Mouse (Mus musculus) heart, postnatal 0 days (tissue): Measurements from ENCODE around the gene 4930469K13Rik. TPM values are rescaled to one million over a fixed set of nuclear protein-coding genes. Genes with fewer than 3 reads are reported as not detected.
A peak's percentile ranks its signal among the peaks of the same experiment; 100 is the strongest.

ENCODE experiments used
- ATAC-seq: fragments of 200-750 bp; cut with Nextera tagmentation; 2 replicates; pipeline ENCODE4 v1.8.0; 2017; ENCODE audit warnings: low read depth, moderate number of reproducible peaks, moderate library complexity; ENCODE audit not compliant: insufficient read depth
- DNase-seq: peaks from one replicate; pipeline ENCODE4 v3.0.0-alpha.2; 2016; ENCODE audit warnings: low spot score
- H3K27ac ChIP-seq: fragments of 300-500 bp; sonication (generic); 2 replicates; pipeline ENCODE4 v1.5.1; 2014; ENCODE audit warnings: low read depth, mild to moderate bottlenecking
- H3K27me3 ChIP-seq: fragments of 300-500 bp; sonication (generic); 2 replicates; pipeline ENCODE4 v1.6.1; 2014; ENCODE audit warnings: low read length, mixed read lengths; ENCODE audit not compliant: control insufficient read depth, insufficient read depth
- H3K36me3 ChIP-seq: fragments of 300-500 bp; sonication (generic); replicated peaks from 2 replicates; pipeline ENCODE4 v1.6.1; 2014; ENCODE audit warnings: low read length, mixed read lengths; ENCODE audit not compliant: control insufficient read depth, insufficient read depth
- H3K4me1 ChIP-seq: fragments of 300-500 bp; sonication (generic); 2 replicates; pipeline ENCODE4 v1.6.1; 2014; ENCODE audit warnings: antibody characterized with exemption; ENCODE audit not compliant: control insufficient read depth, insufficient read depth
- H3K4me2 ChIP-seq: fragments of 300-500 bp; sonication (generic); 2 replicates; pipeline ENCODE4 v1.6.1; 2014; ENCODE audit warnings: low read depth, mild to moderate bottlenecking, low read length, moderate library complexity
- H3K4me3 ChIP-seq: fragments of 300-500 bp; sonication (generic); 2 replicates; pipeline ENCODE4 v1.5.1; 2014; ENCODE audit warnings: low read depth, low read length
- H3K9ac ChIP-seq: fragments of 300-500 bp; sonication (generic); replicated peaks from 2 replicates; pipeline ENCODE4 v1.6.1; 2014; ENCODE audit warnings: low read depth, low read length, mixed read lengths
- H3K9me3 ChIP-seq: fragments of 300-500 bp; sonication (generic); replicated peaks from 2 replicates; pipeline ENCODE4 v1.6.1; 2016; ENCODE audit warnings: low read length; ENCODE audit not compliant: control insufficient read depth
- CTCF ChIP-seq: IDR thresholded peaks from 2 replicates; pipeline ENCODE4 v1.5.1; 2016; ENCODE audit warnings: antibody characterized with exemption, control low read depth, low read depth
- EP300 ChIP-seq: IDR thresholded peaks from 2 replicates; pipeline ENCODE4 v1.6.1; 2016; ENCODE audit warnings: antibody characterized with exemption, low read depth
- WGBS: fragments of 180-500 bp; shearing (Covaris S2); extraction: QIAGEN DNeasy Blood & Tissue Kit; methylation state at CpG from one replicate; pipeline ENCODE4 v1.1.7; 2014; 5-methylcytosine and 5-hydroxymethylcytosine counted together
- polyA plus RNA-seq: library from polyadenylated mRNA; unstranded; fragments of >200 nt; fragmentation: Nextera tagmentation; extraction: Ambion mirVana; gene quantifications from 2 replicates; pipeline ENCODE4 v1.2.1, GENCODE M21; 2015
- total RNA-seq: library from RNA; depleted of rRNA; stranded (reverse); fragments of >200 nt; gene quantifications from 2 replicates; pipeline ENCODE4 v1.2.3, GENCODE M21; 2014; ENCODE audit warnings: low replicate concordance

The 4930469K13Rik gene
- total and polyA plus RNA-seq, 2 experiments from 2014 or later: not detected

- WGBS: 48% methylated on average over 6 of the region's 6 CpGs
- Histone ChIP-seq H3K4me2 (no peak overlapping the region), H3K27me3 (no peaks in the 10 kb centered on the region), H3K9me3 (no peaks in the 10 kb centered on the region), H3K4me1 (no peaks in the 10 kb centered on the region), H3K36me3 (no peaks in the 10 kb centered on the region), H3K9ac (no peak overlapping the region), H3K27ac (no peak overlapping the region), H3K4me3 (no peak overlapping the region)
- ATAC-seq (no peak), DNase-seq (no peak)
- TF ChIP-seq CTCF (no peak), EP300 (no peak)
Measured at GRCm38 (mm10) chr11:34012007-34012652, 86.2 kb downstream of the 4930469K13Rik start.

- no peaks in the 10 kb centered on the region for H3K27me3 ChIP-seq
- H3K9me3 ChIP-seq: no peaks in the 10 kb centered on the region
- no peak overlapping the region for H3K4me3 ChIP-seq
- WGBS: 50% methylated on average over 4 of the region's 4 CpGs
- H3K27ac ChIP-seq: peak overlapping the region; percentile 62; the same call in 1 of the 2 replicates
- ATAC-seq (peak; percentile 74), DNase-seq (peak; percentile 39)
- no peaks in the 10 kb centered on the region for H3K36me3 ChIP-seq
- no peak for TF ChIP-seq CTCF
- 0 out of 2 replicates have a peak, but pooled peaks have one; percentile 19 for TF ChIP-seq EP300
- no peaks in the 10 kb centered on the region for H3K4me1 ChIP-seq
- no peak overlapping the region for H3K9ac ChIP-seq
- no peak overlapping the region for H3K4me2 ChIP-seq
Measured at GRCm38 (mm10) chr11:34010859-34011172, 87.5 kb downstream of the 4930469K13Rik start.

- Histone ChIP-seq H3K36me3 (no peaks in the 10 kb centered on the region), H3K4me3 (no peak overlapping the region), H3K9me3 (no peaks in the 10 kb centered on the region), H3K4me1 (no peaks in the 10 kb centered on the region), H3K27ac (peak overlapping the region; percentile 62), H3K4me2 (no peak overlapping the region), H3K9ac (no peak overlapping the region), H3K27me3 (no peaks in the 10 kb centered on the region)
- WGBS: 51% methylated on average over 7 of the region's 7 CpGs
- no peak for TF ChIP-seq CTCF
- TF ChIP-seq EP300: no peak
- no peak; the same call in 1 of the 2 replicates for ATAC-seq
- no peak for DNase-seq
Measured at GRCm38 (mm10) chr11:34010133-34010858, 88.1 kb downstream of the 4930469K13Rik start.

GRCm38 (mm10) chr11:34009316-34010087 lies 88.9 kb downstream of the 4930469K13Rik start:
- no peak for ATAC-seq

GRCm38 (mm10) chr11:34008702-34009101 lies 89.7 kb downstream of the 4930469K13Rik start:
- no peak for ATAC-seq
- DNase-seq: peak; percentile 22

More at GRCm38 (mm10) chr11:34009316-34010087, 88.9 kb downstream of the 4930469K13Rik start:
- TF ChIP-seq EP300: no peak
- no peak for TF ChIP-seq CTCF
- 72% methylated on average over 12 of the region's 12 CpGs for WGBS
- Histone ChIP-seq H3K9me3 (no peaks in the 10 kb centered on the region), H3K9ac (no peak overlapping the region), H3K4me2 (no peak overlapping the region), H3K27ac (peak overlapping the region; percentile 62; the same call in 1 of the 2 replicates), H3K27me3 (no peaks in the 10 kb centered on the region), H3K4me3 (no peak overlapping the region), H3K4me1 (no peaks in the 10 kb centered on the region), H3K36me3 (no peaks in the 10 kb centered on the region)
- no peak for DNase-seq

More at GRCm38 (mm10) chr11:34008702-34009101, 89.7 kb downstream of the 4930469K13Rik start:
- peak overlapping the region; percentile 21; the same call in 1 of the 2 replicates for H3K27ac ChIP-seq
- no peaks in the 10 kb centered on the region for H3K9me3 ChIP-seq
- no peak overlapping the region for H3K4me3 ChIP-seq
- no peaks in the 10 kb centered on the region for H3K36me3 ChIP-seq
- H3K4me2 ChIP-seq: peak overlapping the region; percentile 9; the same call in 1 of the 2 replicates
- WGBS: 31% methylated on average over 9 of the region's 9 CpGs
- H3K9ac ChIP-seq: no peak overlapping the region
- TF ChIP-seq EP300 (no peak), CTCF (peak; percentile 64)
- no peaks in the 10 kb centered on the region for H3K27me3 ChIP-seq
- no peaks in the 10 kb centered on the region for H3K4me1 ChIP-seq
